Mouse (Mus musculus) thymus, postnatal 4 days (tissue): ENCODE data around the gene Rb1.
A peak's percentile ranks its signal among the peaks of the same experiment; 100 is the strongest.

ENCODE experiments used
- DNase-seq: peaks from one replicate; pipeline ENCODE4 v3.0.0; 2021

Gene Rb1

DNA sequence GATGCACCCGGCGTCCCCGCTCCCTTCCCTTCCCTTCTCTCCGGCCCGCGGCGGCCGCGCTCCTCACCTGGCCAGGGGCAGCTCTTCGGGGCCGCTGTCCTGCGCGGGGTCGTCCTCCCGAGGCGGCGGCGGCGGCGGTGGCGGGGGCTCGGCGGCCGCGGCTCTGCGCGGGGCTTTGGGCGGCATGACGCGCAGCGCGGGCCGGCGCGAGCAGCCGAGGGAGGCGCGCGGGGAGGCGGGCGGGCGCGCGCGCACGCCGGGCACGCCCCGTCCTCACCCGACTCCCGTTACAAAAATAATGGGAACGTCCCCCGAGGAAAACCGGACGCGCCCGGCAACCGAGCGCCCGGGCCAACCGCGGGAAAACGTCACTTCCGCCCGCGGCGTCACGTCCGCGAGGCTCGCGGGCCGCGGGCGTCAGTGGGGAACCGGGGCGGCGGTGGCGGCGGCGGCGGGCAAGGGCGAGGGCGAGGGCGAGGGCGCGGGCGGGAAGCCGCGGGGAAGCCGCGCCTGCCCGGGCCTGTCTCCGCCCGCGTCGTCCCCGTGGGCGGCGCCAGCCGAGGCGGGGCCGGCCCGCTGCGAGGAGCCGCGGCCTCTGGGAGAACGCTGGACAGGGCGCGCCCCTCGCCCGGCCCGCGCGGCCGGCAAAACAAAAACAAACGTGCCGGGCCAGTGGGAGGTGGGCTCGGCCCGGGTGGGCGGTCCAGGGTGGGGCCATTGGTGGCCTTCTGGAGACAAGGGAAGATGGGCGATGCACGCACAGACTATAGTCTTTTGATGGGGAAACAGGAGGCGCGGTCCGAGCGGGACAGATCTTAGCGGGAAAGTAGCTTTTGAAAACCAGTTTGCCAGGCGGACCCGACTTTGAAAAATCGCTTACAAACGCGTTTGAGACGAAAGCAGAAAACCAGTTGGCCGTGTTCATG, at the start of gene Rb1:
Rb1 (minus strand) TSS at position 367 of the 926 bp plus-strand sequence.
- peak; percentile 89 for DNase-seq

DNA sequence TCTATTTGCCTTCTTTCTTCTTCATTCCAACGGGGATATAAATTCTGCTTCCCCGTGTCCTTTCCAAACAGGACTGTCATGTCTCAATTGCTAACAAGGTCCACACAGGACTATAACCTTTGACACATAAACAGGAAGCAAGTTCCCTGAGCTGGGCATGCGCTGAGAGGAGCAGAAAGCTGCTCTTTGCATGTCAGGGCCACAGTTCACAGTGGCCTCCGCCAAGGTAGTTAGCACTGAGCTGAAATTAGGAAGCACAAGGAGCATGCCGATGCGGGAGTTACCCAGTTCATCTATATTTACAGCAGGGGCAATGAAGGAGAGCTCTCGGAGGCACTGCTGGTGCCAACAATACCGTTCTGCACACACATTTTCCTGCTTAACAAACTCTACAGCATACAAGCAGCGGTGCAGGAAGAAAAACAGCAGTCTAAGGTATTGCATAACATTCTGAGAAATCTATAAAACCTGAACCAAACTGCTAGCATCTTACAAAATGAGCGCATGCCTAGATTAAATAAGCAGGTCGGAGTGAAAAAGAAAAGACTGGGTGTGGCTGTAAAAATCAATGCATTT, 48.8 kb upstream of the Rb1 start:
- DNase-seq, result no peak

DNA sequence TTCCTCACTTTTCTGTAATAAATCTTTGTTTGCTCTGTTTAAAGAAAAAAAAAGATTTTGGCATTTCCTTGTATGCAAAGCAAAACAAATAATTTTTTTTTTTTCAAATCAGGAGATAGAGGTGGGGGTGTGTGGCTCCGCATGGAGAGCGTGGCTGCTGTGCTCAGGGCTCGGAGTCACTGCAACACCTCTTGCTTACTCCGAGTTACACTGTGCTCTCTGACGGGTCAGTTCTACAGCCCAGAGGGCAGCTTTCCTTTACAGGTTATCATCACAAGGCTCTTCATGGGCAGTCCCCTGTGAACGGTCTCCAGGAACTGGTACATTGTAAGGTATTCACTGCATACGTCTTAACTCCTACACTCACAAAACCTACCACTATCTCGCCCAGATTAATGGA, 48.0 kb upstream of the Rb1 start:
- DNase-seq, result no peak

DNA sequence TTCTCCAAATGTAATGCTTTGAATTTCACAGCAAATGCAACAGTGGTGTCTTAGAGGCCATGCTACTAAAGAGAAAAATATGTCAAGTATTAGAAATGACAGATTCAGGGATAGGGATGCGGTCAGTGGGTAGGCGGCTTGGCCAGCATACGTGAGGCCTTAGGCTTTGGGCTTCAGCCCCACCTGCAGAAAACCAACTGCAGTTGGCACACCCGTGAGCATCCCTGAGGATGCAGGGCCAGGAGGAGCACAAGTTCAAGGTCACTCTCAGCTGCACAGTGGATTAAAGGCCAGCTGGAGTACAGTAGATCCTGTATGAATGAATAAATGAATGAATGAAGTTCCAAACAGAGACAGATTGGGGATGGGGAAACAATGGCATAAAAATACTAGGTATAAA, 47.4 kb upstream of the Rb1 start:
- no peak for DNase-seq

DNA sequence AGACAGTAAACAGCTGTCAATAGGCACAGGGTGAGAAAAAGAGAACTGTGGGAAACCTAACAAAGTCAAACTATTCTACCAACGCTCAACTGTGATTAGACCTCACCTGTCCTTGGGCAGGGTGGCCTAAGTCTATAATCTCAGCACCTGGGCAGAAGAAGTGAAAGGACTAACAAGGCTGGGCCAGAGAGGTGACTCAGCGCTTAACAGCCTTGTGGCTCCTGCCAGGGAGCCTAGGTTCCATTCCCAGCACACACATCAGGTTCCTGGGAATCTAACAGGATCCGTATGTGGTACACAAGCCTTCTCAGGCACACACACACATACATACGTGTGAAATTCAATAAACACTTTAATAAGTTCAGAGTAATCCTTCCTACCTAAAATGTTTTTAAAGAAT, 46.0 kb upstream of the Rb1 start:
- DNase-seq, result no peak

DNA sequence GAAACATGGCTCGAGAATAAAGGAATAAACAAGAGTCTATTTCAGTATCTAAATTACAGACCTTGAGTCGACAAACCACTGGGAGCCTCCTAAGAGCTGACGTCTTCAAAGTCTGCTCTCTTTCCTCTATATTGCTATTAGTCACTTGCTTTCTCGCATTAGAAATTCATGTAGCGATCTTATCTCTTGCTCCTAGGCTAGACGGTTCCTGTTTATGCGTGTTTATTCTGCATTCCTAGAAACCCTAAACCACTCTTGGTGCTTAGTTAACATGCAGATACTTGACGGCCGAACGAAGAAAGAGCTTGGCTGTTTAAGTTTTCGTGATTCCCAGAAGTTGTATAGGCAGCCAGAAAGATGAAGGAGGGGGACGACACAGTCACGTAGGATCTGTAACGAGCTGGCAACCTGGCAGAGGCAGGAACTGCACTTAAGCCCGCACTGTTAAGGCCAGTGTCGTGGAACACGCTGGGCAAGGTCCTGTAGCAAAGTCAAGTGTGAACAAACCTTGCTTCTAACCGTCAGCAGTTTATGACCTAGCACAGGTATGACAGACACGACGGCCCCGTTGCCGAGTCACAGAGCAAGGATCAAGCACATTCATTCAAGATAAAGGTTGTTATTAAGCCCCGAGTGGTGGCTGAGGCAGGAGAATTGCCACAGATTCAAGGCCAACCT, 45.2 kb upstream of the Rb1 start:
- no peak for DNase-seq

DNA sequence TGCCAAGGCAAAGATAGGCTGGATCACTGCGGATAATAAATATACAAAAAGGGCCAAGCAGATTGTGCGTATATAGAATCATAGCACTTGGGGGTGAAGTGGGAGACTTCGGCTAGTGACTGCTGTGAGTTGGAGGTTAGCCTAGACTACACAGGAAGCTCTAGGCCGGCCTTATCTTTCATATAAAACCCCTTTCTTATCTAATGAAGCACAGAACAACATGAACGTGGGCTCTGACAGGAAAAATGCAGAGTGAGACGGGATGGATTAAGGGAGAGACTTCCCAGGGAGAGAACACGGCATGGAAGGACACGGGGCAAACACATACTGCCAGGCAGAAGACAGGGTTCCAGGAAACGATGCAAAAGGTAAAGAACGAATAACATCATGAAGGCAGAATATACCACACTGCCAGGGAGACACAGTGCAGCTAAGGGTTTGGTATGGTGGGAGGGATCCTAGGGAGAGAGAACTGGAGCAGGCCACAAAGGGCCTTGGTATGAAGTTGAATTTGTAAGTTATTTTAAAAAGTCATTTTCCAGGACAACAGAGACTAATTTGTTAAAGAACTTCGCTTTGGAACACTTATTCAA, 44.6 kb upstream of the Rb1 start:
- no peak for DNase-seq

DNA sequence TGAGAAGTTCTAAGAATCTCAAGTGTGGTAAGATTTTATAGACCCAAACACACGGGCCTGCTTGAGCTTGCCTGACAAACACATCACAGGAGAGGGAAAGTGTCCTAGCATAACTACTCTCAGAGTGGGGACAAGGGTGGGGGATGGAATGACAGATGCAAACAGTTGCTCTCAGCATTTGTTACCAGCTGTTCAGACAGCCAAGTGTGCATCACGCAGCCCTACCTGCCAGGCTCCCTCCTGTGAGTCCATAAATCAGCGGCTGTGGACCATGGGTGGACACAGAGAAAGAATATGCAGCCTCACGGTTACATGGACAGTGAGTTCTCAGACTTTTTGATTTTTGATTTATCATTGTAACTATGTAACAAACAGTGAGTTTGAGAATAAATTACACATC, 44.0 kb upstream of the Rb1 start:
- no peak for DNase-seq

DNA sequence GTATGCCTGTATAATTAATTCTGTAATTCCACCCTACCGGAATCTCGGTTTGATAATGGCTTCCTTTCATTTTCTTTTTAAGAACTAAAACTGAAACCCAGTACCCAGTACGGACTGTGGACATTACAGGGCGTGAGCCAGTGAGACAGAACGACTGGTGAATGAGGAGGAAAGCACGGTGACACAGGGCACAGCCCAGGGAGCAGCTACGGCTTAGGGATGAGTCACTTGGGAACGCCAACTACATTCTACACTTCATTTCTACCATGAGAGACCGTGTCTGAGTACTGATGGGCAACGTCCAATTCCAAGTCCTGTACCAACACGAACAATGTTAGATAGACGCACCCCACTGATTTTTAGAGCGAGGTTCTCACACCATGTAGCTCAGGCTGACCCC, 43.3 kb upstream of the Rb1 start:
- no peak for DNase-seq

DNA sequence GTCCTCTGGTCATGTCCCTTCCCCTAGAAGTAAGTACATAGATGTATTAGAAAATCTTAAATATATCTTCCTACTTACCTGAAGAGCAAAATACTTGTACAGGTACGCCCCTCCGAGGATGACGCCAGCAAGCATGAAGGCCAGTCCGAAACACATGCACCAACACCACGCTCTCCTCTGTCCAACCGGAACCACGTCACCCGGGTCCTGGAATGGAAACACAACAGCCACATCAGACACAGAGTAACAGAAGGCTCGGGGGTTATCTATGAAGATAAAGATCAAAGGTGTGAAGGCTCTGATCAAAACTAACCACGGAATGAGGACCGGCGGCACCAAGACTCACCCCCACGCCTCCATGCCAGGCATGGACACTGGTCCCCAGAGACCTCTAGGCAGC, 42.6 kb upstream of the Rb1 start:
- no peak for DNase-seq

DNA sequence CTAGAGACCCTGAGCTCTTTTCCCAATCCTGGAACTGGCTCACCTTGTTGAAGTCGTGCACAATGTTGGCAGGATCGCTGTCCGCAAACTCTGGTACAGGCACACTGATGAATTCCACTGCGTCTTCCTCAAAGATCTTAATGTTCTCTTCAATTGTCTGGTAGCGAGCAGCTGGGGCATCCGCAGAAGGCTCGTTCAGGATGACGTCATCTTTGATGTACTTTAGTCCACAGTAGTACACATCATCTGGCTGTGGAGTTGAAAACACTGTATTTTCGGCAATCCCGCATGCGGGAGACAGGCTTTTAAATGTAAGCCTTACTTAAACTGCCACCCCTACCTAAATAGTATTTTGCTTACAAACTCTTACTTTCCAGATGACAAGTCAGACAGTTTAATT, 40.7 kb upstream of the Rb1 start:
- DNase-seq, result no peak

DNA sequence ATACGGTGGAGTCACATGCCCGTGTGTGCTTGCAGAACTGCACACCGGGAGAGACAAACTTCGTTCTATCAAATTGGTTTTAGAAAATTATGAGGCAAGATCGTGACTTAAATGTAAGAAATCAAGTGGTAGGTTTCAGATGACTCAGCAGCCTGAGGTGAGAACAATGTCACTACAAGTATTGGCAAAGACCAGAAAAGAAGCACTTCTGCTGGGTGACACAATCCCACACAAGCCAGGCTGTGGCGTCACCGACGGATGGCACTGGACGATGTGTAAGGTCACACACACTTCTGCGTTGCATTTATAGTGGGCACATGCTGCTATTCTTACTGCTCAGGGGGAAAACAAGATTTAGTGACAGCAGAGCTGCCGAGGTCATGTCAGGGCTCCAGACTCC, 38.2 kb upstream of the Rb1 start:
- DNase-seq, result no peak

DNA sequence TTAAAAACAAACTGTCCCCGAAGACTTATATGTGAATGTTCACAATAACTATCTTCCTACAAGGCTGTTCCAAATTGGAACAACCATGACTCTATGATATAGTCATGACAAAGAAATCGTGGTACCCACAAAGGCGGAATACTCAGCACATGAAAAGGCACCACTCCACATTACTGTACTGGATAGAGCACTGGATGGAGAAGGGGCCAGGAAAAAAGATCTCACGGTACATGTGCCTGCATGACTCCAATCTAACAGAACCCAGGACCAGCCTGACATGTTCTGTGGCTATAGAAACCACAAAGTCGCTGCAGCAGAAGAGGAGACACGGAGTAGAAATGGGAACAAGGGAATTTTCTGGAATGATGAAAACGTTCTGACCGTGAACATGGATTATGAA, 29.1 kb upstream of the Rb1 start:
- DNase-seq, result no peak

DNA sequence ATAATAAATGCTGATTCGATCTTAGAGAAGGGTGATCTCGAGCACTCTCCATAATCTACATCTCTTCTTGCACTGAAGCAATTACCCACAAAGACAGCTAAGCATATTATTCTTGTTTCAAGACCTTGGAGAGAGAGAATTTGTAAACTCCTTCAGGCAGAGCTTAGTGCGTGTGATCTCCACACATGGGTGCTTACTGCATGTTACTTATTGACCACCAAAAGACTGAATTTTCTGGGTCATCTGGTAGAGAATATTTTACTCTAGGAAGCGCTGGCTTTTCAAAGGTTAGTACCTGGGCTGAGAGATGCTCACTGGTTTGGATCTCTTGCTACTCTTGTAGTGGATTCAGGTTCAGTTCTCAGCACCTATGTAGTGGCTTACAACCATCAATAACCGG, 25.5 kb upstream of the Rb1 start:
- DNase-seq, result no peak

DNA sequence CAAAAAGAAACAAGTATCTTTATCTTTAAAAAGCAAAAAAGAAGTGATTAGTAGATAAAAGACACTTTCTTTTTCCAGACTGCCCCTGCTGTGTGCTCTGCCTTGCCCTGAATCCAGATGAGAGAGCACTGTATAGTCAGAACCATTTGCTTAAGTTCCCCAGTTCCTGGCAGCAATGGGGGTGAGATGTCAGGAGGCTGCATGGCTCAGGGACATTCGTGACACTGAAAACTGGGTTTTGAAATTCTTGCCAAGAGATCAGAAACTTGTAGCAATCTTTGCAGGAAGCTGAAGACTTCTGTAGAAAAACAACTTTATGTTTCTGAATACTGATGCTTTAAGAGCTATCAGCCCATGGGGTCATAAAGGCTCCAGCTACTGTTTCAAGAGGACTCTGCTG, 24.4 kb upstream of the Rb1 start:
- DNase-seq, result no peak

DNA sequence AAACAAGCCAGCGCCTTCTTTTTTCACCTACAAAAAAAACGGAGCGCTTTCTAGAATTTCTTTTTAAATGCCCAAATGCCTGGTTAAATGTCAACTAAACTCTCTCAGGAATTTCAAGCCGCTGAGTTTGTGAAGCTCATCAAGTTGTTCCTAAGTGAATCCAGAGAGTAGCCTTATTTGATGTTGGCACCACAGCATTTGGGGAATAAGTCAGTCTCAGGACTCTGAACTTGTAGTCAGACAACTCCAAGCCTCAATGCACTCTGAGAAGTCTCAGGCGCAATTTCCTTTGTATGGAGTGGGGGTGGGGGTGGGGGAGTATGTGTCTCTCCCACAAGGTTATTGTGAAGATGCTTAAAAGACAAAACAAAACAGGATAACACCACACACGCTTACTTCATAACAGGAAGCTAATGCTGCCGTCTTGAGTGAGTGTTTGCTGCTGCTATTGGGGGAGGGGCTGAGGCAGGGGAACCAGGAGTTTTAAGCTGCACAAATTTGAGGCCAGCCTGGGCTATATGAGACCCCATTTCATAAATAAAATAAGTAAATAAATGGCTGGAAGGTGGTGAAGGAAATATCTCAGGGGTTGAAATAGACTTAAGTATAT, 23.5 kb upstream of the Rb1 start:
- peak; percentile 62 for DNase-seq

DNA sequence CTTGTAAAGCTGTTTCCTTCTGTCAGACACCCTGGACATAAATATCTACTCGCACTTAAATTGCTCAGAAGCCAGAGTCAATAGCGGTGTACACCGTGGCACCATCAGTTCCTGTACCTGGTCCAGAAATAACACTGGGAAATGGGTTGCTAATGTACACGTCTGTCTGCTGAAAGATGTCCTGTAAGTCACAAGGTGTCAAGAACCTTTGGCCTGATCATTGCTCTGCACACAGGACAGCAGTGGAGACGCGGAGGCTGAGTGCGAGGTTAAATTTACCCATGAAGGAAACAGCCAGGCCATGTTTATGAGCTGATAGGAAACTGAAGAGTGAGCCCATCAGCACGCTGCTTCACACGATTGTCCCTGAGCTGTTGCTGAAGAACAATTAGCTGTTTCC, 21.7 kb upstream of the Rb1 start:
- DNase-seq, result no peak

DNA sequence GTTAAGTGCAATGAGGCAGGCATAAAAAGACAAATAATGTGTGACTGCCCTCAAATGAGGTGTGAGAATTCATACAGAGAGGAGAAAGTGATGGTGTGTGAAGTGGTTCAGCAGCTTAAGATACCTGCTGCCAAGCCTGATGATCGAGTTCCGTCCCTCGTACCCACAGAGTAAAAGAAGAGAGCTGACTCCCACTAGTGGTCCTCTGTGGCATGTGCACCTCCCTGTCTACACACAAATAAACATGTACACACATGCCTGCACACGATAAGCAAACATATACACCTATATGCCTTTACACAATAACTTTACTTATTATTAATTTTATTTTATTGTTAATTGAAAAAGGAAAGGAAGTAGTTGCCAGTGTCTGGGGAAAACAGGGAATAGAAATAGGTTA, 20.0 kb upstream of the Rb1 start:
- DNase-seq, result no peak

DNA sequence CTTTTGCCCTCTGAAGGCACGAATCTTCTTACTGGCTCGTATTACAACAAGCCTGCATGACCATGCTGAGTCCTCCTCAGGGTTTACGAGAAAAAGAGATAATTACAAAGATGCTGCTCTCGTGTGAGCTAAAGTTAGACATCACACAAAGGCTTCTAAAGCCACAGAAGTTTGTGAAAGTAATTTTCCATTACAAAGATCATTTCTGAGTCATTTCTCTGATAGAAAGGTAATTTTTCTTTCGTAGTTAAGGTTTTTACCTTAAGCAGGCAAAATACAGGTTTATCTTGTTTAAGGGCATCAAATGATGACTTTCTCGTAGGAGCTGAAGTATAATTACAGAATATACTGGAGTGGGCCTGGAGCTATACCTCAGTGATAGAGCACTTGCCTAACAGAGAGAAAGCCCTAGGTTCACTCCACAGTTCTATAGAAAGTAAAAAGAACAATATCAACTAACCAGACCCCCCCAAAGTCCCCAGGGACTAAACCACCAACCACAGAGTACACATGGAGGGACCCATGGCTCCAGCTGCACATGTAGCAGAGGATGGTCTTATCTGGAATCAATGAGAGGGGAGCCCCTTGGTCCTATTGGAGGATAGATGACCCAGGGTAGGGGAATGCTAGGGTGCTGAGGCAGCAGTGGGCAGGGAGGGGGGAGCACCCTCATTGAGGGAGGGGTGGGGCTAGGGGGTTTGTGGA, 14.6 kb upstream of the Rb1 start:
- DNase-seq, result no peak

DNA sequence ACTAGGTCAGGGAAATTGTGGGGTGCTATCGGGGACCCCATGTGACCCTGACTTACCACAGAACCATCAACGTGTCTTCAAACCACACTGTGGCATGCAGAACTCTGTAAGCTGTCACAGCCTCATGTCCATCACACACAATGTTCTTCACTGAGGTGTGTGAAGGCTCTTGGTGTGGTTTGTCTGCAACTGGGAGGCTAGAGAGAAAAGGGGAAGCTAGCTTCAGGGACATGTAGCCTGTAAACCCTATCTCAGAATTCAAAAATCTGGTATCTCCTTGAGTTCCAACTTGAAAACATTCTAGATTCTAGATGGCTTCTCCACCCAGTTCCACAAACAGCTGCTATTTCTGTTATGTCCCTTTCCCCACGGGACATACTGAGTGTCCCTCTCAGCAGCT, 14.0 kb upstream of the Rb1 start:
- DNase-seq, result no peak

DNA sequence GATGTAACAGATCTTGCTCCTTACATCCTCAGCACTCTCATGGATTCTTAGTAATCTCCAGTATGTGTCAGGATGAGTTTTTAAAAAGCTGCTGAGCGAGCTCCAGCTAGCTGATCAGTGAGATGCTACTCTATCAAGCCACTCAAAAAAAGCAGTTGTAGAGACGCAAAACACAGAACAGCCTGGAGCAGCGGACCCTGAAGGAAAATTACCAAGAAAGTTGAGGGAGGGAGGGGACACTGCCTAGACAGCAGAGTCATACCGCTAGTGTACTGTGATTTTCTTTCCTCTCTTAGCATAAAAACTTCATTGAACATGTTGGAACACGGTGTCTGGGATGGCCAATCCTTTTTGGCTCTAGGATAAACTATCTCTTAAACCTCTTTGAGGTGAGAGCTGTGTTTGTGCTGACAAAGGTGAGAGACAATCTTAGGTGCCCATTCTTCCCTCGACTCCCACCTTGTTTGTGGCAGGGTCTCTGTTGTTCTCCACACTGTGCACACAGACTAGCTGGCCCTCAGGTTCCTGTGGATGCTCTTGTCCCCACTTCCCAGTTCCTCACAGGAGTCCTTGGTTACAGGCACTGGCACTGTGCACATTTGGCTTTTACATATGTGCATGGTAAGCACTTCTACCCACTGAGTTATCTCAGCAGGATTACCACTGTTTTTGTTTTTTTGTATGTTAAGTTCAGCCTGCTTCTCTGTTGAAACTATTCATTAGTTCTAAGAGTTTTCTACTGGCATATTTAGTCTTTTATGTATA, 10.9 kb upstream of the Rb1 start:
- no peak for DNase-seq
